Mouse (Mus musculus) erythroid progenitor cell, adult 5-6 weeks (primary cell): ENCODE data around the gene Fxyd3. TPM values are rescaled to one million over a fixed set of nuclear protein-coding genes. Genes with fewer than 3 reads are reported as not detected.
A peak's percentile ranks its signal among the peaks of the same experiment; 100 is the strongest.

Experiments
- ATAC-seq: replicated peaks from 2 replicates; pipeline ENCODE4 v1.8.0; 2016; ENCODE audit warnings: moderate number of reproducible peaks, mild to moderate bottlenecking, moderate TSS enrichment, inconsistent platforms; ENCODE audit not compliant: poor library complexity, low FRiP score, severe bottlenecking
- total RNA-seq, 2 experiments: library from RNA; stranded (forward) in 1 of 2; stranded (reverse) in 1 of 2; fragments of 150-400 nt in 1 of 2; fragments of 186-747, 209-891 nt in 1 of 2; gene quantifications; 2 replicates each; pipeline versions ENCODE4 v1.2.3 to v1.2.4; 2015 to 2017; ENCODE audit warnings: low replicate concordance in 2 of 2

The Fxyd3 gene
- total RNA-seq, 2 experiments from 2014 or later, result not detected

DNA sequence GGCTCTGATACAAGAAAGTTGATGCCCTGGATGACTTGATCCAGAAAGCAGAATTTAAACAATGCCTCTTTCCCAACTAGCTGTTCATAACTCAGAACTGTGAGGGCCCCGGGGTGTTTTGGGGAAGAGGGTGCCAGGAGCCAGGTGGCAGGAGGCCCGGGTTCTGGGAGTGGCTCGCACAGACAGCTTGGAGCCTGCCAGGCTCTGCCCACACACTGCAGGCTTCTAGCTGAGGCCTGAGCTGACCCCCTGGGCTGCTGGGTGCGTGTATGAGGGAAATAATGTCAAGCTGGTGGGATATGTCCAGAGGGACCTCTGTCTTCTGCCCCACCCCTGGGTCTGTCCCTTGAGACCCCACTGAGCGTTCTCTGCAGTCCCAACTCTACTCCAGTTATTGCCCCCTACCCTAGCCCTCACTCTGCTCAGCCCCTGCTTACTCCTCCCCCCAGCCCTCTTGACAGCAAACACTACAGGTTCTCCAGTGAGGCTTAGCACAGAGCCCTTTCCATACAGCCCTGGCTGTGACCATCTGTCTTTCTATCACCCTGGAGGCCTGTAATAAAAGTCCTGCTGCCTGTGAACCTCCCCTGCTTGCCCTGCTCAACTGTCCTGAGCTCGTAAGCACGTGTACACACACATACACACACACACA lies 2.3 kb downstream of the Fxyd3 start:
- no peak for ATAC-seq

GRCm38 (mm10) chr7:31073546-31073945 lies 3.0 kb downstream of the Fxyd3 start:
- ATAC-seq, result no peak

- ATAC-seq, result no peak
These were observed 4.2 kb downstream of the Fxyd3 start for GRCm38 (mm10) chr7:31072326-31072725.

DNA sequence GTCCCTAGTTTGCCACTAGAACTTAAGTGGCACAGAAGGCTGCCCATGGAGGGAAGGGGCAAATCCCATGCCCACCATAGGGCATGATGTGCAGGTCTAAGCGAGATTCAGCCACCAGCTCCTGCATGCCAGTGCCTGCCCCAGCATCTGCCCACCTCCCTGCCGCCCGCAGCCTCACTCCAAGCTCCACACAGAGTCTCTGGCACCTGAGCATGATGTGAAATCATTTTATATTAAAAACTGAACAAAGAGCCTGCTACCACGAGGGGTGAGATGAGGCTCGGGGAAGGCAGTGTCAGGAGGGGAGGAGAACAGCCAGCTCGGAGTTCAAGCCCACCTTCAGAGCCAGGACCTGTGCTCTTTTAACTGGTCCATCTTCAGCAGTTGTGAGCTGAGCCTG lies 6.2 kb downstream of the Fxyd3 start:
- no peak for ATAC-seq

GRCm38 (mm10) chr7:31069491-31069890 lies 7.0 kb downstream of the Fxyd3 start:
- no peak for ATAC-seq

DNA sequence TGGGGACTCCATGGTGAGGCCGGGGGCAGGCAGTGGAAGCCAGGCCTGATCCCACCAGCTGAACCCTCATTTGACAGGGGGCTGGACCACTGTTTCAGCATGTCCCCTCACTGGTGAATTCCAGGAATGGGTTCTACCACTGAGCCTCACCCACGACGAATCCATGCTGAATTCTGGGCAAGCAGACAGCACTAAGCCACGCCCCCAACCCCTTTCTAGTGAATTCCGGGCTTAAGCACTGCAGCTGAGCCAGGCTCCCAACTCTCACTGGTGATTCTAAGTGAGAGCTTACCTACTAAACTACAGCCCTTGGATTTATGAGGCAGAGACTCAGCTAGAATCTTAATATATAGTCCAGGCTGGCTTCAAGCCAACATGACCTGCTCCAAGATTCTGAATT lies 8.7 kb downstream of the Fxyd3 start:
- ATAC-seq, result no peak

GRCm38 (mm10) chr7:31063074-31063560 lies 13.4 kb downstream of the Fxyd3 start:
- no peak for ATAC-seq

- no peak for ATAC-seq
These were observed 15.9 kb downstream of the Fxyd3 start for GRCm38 (mm10) chr7:31060621-31061010.

DNA sequence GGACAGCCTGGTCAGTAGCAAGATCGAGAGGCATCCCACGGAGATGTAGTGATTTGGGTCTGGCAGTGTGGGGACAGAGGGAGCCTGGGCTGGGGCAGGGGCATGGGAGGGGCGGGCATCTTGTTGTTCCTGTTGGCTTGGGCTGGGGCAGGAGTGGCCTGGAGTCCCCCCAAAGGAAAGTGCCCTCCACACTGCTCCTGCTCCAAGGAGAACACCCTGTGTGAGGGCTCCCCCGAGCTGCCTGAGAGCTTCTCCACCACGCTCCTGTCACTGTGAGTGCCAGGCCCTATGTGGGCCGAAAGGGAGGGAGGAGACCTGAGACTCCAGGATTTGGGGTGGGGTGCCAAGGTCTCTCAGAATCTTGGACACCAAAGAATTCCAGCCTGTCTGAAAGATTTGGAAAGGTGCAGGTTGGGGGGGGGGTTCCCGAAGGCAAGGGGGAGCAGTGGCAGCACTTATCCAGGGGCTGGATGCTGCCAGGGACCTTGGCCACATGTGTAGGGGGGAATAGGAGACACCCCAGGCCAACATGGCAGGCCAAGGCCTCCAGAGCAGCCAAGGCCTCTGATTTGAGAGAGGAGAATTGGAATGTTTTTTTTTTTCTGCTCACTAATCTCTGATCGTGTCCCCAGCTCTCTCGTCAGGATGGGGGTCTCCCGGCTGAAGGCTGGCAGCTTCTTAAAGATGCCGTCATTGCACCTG lies 16.4 kb downstream of the Fxyd3 start:
- no peak for ATAC-seq

- peak; percentile 75; the same call in 1 of the 2 replicates for ATAC-seq
These were observed 17.4 kb downstream of the Fxyd3 start, which contains the start of gene Lgi4 for GRCm38 (mm10) chr7:31059108-31059507. TSS of gene Lgi4 (plus strand) at chr7:31059342.

GRCm38 (mm10) chr7:31058211-31058610 lies 18.3 kb downstream of the Fxyd3 start:
- no peak for ATAC-seq

GRCm38 (mm10) chr7:31057730-31058129 lies 18.8 kb downstream of the Fxyd3 start:
- ATAC-seq, result no peak

- no peak for ATAC-seq
These were observed 19.4 kb downstream of the Fxyd3 start, which contains the start of gene Fxyd1 for GRCm38 (mm10) chr7:31057071-31057470. TSS of gene Fxyd1 (minus strand) at chr7:31057199.

- ATAC-seq, result no peak
These were observed 20.1 kb downstream of the Fxyd3 start for GRCm38 (mm10) chr7:31056448-31056847.

- ATAC-seq, result no peak
These were observed 20.6 kb downstream of the Fxyd3 start for GRCm38 (mm10) chr7:31055883-31056282.

DNA sequence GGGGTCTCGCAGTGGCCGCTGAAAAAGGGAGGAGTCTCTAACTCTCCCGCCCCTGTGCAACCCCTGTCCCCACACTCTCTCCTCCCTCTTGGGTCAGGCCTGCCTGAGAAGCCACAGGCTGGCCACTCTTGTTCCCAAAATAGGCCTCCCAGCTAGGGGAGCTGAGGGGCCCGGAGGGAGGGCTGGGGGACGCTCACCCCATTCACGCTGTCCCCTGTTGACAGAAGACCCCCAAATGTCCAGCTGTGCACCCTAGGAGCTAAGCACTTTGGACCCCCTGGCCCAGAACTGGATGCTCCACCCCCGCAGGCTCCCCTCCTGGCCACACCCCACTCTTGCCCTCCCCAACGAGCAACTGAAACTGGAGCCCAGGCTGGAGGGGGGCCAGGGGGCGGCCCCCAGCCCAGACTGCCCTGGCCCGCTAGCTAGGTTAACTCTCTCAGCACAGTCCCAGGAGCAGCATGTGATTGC lies 21.1 kb downstream of the Fxyd3 start:
- ATAC-seq, result no peak

GRCm38 (mm10) chr7:31054661-31055320 lies 21.7 kb downstream of the Fxyd3 start:
- no peak for ATAC-seq

- ATAC-seq, result no peak
These were observed 22.5 kb downstream of the Fxyd3 start for GRCm38 (mm10) chr7:31053882-31054447.

DNA sequence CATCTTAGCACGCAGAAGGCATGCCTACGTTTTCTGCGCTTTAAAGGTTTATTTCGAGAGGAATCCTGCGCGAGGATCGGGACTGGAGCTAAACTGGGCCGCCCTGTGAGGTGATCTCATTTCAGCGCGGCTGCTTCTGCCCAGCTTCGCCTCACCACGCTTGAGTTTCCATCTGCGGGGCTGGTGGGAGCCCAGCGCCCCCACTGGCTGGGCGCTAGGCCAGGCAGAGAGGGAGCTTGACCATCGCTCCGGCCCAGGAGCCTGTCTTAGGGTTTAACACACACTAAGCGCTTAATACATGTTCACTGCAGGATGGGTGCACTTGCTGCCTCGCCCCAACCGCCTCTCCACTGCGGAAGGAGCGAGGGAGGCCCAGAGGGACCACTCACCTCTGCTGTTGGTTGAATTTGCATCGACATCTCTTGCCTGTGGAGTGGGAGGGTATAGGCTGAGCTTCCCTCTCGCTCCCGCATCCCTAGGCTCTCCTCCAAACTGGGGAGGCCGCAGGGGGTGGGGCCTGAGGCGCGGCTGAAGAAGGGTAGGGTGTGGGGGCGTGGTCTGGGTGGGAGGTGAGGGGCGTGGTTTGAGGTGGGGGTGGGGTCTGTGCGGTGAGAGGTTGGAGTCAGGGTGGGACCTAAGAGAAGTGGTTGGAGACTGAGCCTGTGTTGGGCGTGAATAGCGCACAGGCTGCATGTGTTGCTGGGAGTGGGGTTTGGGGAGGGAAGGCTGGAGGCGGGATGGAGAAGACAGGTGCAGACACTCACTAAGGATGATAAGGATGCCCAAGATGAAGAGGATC lies 23.7 kb downstream of the Fxyd3 start:
- no peak for ATAC-seq

DNA sequence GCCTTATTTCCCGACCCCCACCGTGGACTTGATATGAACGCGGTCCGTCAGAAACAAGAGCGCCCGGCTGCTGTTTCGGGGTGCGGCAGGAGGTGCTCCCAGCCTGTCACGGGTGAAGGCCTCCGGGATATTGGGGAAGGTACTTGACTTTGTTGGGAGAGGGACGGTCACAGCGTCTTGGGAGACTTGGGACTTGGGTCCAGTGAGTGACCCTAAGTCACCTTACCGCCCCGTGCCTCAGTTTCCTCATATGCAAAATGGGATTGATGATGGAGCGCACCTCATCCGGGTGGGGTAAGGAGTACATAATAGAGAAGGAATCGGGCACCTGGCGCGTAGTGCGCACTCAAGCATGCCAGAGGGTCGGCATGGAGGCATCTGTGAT lies 24.3 kb downstream of the Fxyd3 start:
- ATAC-seq, result no peak
